Mouse (Mus musculus) limb, embryonic 11.5 days (tissue): ENCODE measurements around the gene Cntfr. TPM values are rescaled to one million over a fixed set of nuclear protein-coding genes. Genes with fewer than 3 reads are reported as not detected.
A peak's percentile ranks its signal among the peaks of the same experiment; 100 is the strongest.
"Not testable (repeated sequence)": the region's sequence is repeated elsewhere in the genome, so short reads cannot be mapped to it uniquely, and the experiment has no call there.

ENCODE experiments used
- ATAC-seq: fragments of 200-750 bp; cut with Nextera tagmentation; 2 replicates; pipeline ENCODE4 v1.8.0; 2017; ENCODE audit warnings: low read depth; ENCODE audit not compliant: insufficient number of reproducible peaks, low FRiP score, low TSS enrichment
- DNase-seq: peaks from one replicate; pipeline ENCODE4 v3.0.0-alpha.2; 2015; ENCODE audit warnings: low spot score
- H3K27ac ChIP-seq: fragments of 300-500 bp; sonication (generic); replicated peaks from 2 replicates; pipeline ENCODE4 v1.5.1; 2014; ENCODE audit warnings: low read depth, mild to moderate bottlenecking, low read length
- H3K27me3 ChIP-seq: fragments of 300-500 bp; sonication (generic); 2 replicates; pipeline ENCODE4 v1.6.1; 2014; ENCODE audit warnings: mild to moderate bottlenecking, low read length, mixed read lengths; ENCODE audit not compliant: control insufficient read depth, insufficient read depth
- H3K36me3 ChIP-seq: fragments of 300-500 bp; sonication (generic); 2 replicates; pipeline ENCODE4 v1.6.1; 2014; ENCODE audit warnings: mild to moderate bottlenecking, low read length, moderate library complexity, mixed read lengths; ENCODE audit not compliant: control insufficient read depth, insufficient read depth
- H3K4me1 ChIP-seq: fragments of 300-500 bp; sonication (generic); 2 replicates; pipeline ENCODE4 v1.6.1; 2014; ENCODE audit warnings: low read length, mixed read lengths; ENCODE audit not compliant: control insufficient read depth, insufficient read depth
- H3K4me2 ChIP-seq: fragments of 300-500 bp; sonication (generic); 2 replicates; pipeline ENCODE4 v1.6.1; 2014; ENCODE audit warnings: low read depth, mild to moderate bottlenecking, moderate library complexity; ENCODE audit not compliant: severe bottlenecking
- H3K4me3 ChIP-seq: fragments of 300-500 bp; sonication (generic); 2 replicates; pipeline ENCODE4 v1.5.1; 2014; ENCODE audit warnings: low read depth, low read length
- H3K9ac ChIP-seq: fragments of 300-500 bp; sonication (generic); 2 replicates; pipeline ENCODE4 v1.6.1; 2014; ENCODE audit warnings: mild to moderate bottlenecking, low read length
- H3K9me3 ChIP-seq: fragments of 300-500 bp; sonication (generic); 2 replicates; pipeline ENCODE4 v1.6.1; 2016; ENCODE audit warnings: low read length; ENCODE audit not compliant: control insufficient read depth
- WGBS: fragments of 180-500 bp; shearing (Covaris S2); extraction: QIAGEN DNeasy Blood & Tissue Kit; methylation state at CpG from one replicate; pipeline ENCODE4 v1.1.7; 2014; 5-methylcytosine and 5-hydroxymethylcytosine counted together
- polyA plus RNA-seq: library from polyadenylated mRNA; unstranded; fragments of >200 nt; fragmentation: Nextera tagmentation; extraction: Ambion mirVana; gene quantifications from 2 replicates; pipeline ENCODE4 v1.2.1, GENCODE M21; 2014

The Cntfr gene
- polyA plus RNA-seq: 5.6 and 9.2 TPM in 2 replicates

GRCm38 (mm10) chr4:41696930-41697841, at the start of gene Cntfr:
TSS of gene Cntfr (minus strand) at chr4:41697089.
- H3K4me1 ChIP-seq, H3K27me3 ChIP-seq, H3K27ac ChIP-seq, H3K4me3 ChIP-seq, H3K36me3 ChIP-seq, H3K9me3 ChIP-seq, H3K4me2 ChIP-seq, ATAC-seq, H3K9ac ChIP-seq: not testable (repeated sequence)
- 9% methylated on average over 32 of the region's 40 CpGs for WGBS
- peak; percentile 87 for DNase-seq

- ATAC-seq (no peak), DNase-seq (no peak)
- Histone ChIP-seq H3K4me2 (no peak overlapping the region), H3K36me3 (no peaks in the 10 kb centered on the region), H3K4me1 (0 out of 2 replicates have a peak, but pooled peaks cover 2% of the 10 kb centered on the region), H3K27ac (no peak overlapping the region), H3K9me3 (peaks cover 5% of the 10 kb centered on the region; the same call in 1 of the 2 replicates), H3K9ac (no peak overlapping the region), H3K4me3 (no peak overlapping the region), H3K27me3 (no peaks in the 10 kb centered on the region)
- WGBS: 65% methylated on average over 1 of the region's 1 CpGs
These were observed 48.1 kb upstream of the Cntfr start for GRCm38 (mm10) chr4:41745021-41745420.

DNA sequence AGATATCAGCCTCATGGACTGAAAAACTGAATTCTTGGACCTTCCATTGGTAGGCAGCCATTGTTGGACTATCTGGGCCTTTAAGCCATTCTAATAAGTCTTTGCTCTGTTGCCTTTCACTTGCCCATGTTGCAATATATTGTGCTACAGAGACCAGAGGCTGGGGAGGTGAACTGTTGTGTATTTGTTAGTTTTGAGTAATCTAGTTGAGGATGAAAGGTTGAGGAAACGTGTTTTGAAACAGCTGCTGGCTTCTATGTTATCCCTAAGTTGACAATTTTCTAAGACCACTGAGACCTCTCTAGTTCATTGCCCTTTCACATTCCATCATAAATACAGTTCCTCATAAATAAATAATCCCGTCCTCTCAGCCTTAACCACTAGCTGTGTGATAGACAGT, 47.2 kb upstream of the Cntfr start:
- H3K4me3 ChIP-seq: no peak overlapping the region
- no peaks in the 10 kb centered on the region for H3K27me3 ChIP-seq
- H3K36me3 ChIP-seq: peaks cover under 1% of the 10 kb centered on the region; the same call in 1 of the 2 replicates
- peaks cover 5% of the 10 kb centered on the region; the same call in 1 of the 2 replicates for H3K9me3 ChIP-seq
- 76% methylated on average over 2 of the region's 2 CpGs for WGBS
- no peak overlapping the region for H3K27ac ChIP-seq
- ATAC-seq: no peak
- no peak for DNase-seq
- no peak overlapping the region for H3K4me2 ChIP-seq
- H3K9ac ChIP-seq: no peak overlapping the region
- 0 out of 2 replicates have a peak, but pooled peaks cover 2% of the 10 kb centered on the region for H3K4me1 ChIP-seq

GRCm38 (mm10) chr4:41741158-41741560, 44.3 kb upstream of the Cntfr start:
- H3K4me1 ChIP-seq: 0 out of 2 replicates have a peak, but pooled peaks cover 2% of the 10 kb centered on the region
- under 1% methylated on average over 27 of the region's 27 CpGs for WGBS
- H3K27ac ChIP-seq: peak overlapping the region; percentile 56; the same call in 1 of the 2 replicates
- no peaks in the 10 kb centered on the region for H3K9me3 ChIP-seq
- H3K4me2 ChIP-seq: peak overlapping the region; percentile 94
- H3K36me3 ChIP-seq: peaks cover 4% of the 10 kb centered on the region; the same call in 1 of the 2 replicates
- peak overlapping the region; percentile 72 for H3K4me3 ChIP-seq
- H3K27me3 ChIP-seq: no peaks in the 10 kb centered on the region
- DNase-seq (peak; percentile 93), ATAC-seq (peak; percentile 93)
- peak overlapping the region; percentile 75 for H3K9ac ChIP-seq

DNA sequence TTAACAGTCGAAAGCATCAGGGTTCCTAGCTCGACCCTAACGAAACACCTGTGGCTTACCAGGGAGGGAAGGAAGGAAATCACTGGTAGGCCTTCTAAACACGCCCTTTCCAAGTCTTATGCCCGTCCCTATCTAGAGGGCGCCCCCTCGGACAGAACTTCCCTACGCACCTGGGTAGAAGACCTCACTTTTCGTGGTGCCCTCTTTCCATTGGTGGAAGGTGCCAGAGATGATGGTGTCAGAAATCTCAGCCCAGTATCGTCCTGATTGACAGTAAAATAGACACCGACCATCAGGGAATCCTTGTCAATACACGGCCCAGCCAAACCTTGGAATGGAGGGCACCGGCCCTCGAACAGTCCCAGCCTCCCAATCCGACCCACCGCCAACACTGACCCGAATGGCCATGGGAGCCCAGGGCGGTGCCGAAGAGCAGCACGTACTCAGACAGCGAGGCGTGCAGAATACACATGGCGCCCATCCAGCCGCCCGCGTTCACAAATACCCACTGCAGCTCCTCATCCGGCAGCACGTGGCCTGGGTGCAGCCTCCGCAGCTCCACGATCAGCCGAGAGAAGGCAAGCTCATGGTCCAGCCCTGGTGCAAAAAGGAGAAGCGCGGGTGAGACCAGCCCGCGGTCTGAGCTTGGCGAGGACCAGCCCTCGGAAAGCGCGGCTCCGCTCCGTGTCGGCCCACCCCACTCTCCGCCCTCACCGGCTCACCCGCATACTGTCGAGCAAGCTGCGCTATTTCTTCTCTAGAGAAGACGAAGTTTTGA, 43.7 kb upstream of the Cntfr start:
- Histone ChIP-seq H3K4me2 (peak overlapping the region; percentile 94), H3K9me3 (no peaks in the 10 kb centered on the region), H3K9ac (peak overlapping the region; percentile 75), H3K4me1 (0 out of 2 replicates have a peak, but pooled peaks cover 2% of the 10 kb centered on the region), H3K4me3 (peak overlapping the region; percentile 72), H3K27ac (peak overlapping the region; percentile 56; the same call in 1 of the 2 replicates), H3K27me3 (no peaks in the 10 kb centered on the region), H3K36me3 (peaks cover 4% of the 10 kb centered on the region; the same call in 1 of the 2 replicates)
- DNase-seq (no peak), ATAC-seq (peak; percentile 60)
- 1% methylated on average over 48 of the region's 48 CpGs for WGBS

DNA sequence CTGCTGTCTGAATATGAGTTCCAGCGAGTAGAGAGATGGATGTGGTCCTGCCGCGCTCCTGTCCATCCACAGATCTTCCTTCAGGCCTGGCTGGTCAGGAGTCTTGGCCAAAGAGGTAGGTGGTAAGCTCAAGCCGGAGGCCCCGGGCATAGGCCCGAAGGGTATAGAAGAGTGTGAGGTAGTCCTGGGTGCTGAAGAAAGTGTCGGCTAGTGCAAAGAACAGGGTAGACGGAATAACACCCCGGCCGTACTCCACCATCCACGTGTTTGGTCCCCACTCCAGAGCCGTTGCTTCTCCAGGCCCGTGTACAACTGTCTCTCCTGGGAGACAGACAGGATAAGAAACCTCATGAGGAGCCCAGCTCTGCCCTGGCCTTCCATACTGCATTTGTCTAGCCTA, 42.4 kb upstream of the Cntfr start:
- Histone ChIP-seq H3K9ac (no peak overlapping the region), H3K4me2 (no peak overlapping the region; the same call in 1 of the 2 replicates), H3K27ac (no peak overlapping the region), H3K36me3 (peaks cover 4% of the 10 kb centered on the region; the same call in 1 of the 2 replicates), H3K4me1 (0 out of 2 replicates have a peak, but pooled peaks cover 2% of the 10 kb centered on the region), H3K9me3 (no peaks in the 10 kb centered on the region), H3K4me3 (no peak overlapping the region), H3K27me3 (no peaks in the 10 kb centered on the region)
- 93% methylated on average over 13 of the region's 13 CpGs for WGBS
- ATAC-seq (no peak), DNase-seq (no peak)

DNA sequence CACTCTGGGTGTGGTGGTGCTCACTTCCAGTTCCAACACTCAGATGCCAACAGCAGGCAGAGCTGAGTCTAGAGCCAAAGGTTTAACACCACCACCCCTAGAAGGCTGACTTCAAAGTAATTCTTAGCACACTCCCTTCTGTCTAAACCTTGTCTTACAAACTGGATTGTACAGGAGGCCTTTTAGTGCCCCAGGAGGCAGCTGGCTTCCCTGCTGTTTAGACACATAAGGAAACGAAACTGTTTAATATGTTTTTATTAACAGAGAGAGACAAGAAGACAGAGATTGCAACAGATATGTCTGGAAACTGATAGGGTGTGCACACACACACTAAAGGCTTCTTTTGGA, 41.3 kb upstream of the Cntfr start:
- DNase-seq: no peak
- WGBS: 44% methylated on average over 1 of the region's 1 CpGs

More for the DNA sequence above, 41.3 kb upstream of the Cntfr start:
- Histone ChIP-seq H3K4me1 (0 out of 2 replicates have a peak, but pooled peaks cover 2% of the 10 kb centered on the region), H3K4me2 (no peak overlapping the region), H3K27me3 (peaks cover 3% of the 10 kb centered on the region), H3K27ac (no peak overlapping the region), H3K9me3 (no peaks in the 10 kb centered on the region), H3K36me3 (peaks cover 4% of the 10 kb centered on the region; the same call in 1 of the 2 replicates), H3K9ac (no peak overlapping the region), H3K4me3 (no peak overlapping the region)
- ATAC-seq: no peak
